Mouse (Mus musculus) thymus, adult 2 months (tissue): ENCODE results near the gene Cacna1c. TPM values are rescaled to one million over a fixed set of nuclear protein-coding genes. Genes with fewer than 3 reads are reported as not detected.

Experiments
- DNase-seq: peaks from one replicate; pipeline ENCODE4 v3.0.0; 2021
- H3K27ac ChIP-seq: fragments of 200-500 bp; 2 replicates; pipeline ENCODE4 v1.5.1; 2012; ENCODE audit warnings: low read length, control low read depth; ENCODE audit not compliant: control insufficient read depth, insufficient read depth
- H3K27me3 ChIP-seq: fragments of 200-500 bp; 2 replicates; pipeline ENCODE4 v1.6.1; 2012; ENCODE audit warnings: mild to moderate bottlenecking, low read length, moderate library complexity, mixed read lengths; ENCODE audit not compliant: control insufficient read depth, insufficient read depth
- H3K36me3 ChIP-seq: fragments of 200-500 bp; 2 replicates; pipeline ENCODE4 v1.6.1; 2012; ENCODE audit warnings: mild to moderate bottlenecking, low read length, moderate library complexity; ENCODE audit not compliant: control insufficient read depth, insufficient read depth
- H3K4me1 ChIP-seq: fragments of 200-500 bp; replicated peaks from 2 replicates; pipeline ENCODE4 v1.6.1; 2012; ENCODE audit warnings: low read length; ENCODE audit not compliant: control insufficient read depth, insufficient read depth
- H3K4me3 ChIP-seq: fragments of 200-500 bp; 2 replicates; pipeline ENCODE4 v1.5.1; 2012; ENCODE audit warnings: mild to moderate bottlenecking, low read length, control low read depth, moderate library complexity; ENCODE audit not compliant: control insufficient read depth, insufficient read depth
- CTCF ChIP-seq: fragments of 200-500 bp; IDR thresholded peaks from 2 replicates; pipeline ENCODE4 v1.5.1; 2012; ENCODE audit warnings: mild to moderate bottlenecking, control low read depth, low read length, moderate library complexity, borderline replicate concordance; ENCODE audit not compliant: control insufficient read depth, poor library complexity, insufficient read depth; ENCODE audit errors: extremely low read depth
- POLR2A ChIP-seq: fragments of 200-500 bp; IDR thresholded peaks from 2 replicates; pipeline ENCODE4 v1.6.1; 2012; ENCODE audit warnings: mild to moderate bottlenecking, low read length, control low read depth, moderate library complexity; ENCODE audit not compliant: control insufficient read depth, poor library complexity, insufficient read depth; ENCODE audit errors: extremely low read depth
- WGBS: fragments of 180-500 bp; shearing (Covaris S2); methylation state at CpG from one replicate; pipeline ENCODE4 v1.1.7; 2018; 5-methylcytosine and 5-hydroxymethylcytosine counted together
- polyA plus RNA-seq: library from polyadenylated mRNA; depleted of rRNA; stranded (reverse); fragments of >200 nt; gene quantifications from 2 replicates; pipeline ENCODE4 v1.2.3, GENCODE M21; 2012

Gene Cacna1c
- polyA plus RNA-seq, 1 experiment: 4.8 TPM

GRCm38 (mm10) chr6:118950190-118950589 is 246.0 kb downstream of the Cacna1c start:
- Histone ChIP-seq H3K27ac (no peak overlapping the region), H3K4me1 (no peaks in the 10 kb centered on the region), H3K27me3 (no peaks in the 10 kb centered on the region), H3K36me3 (no peaks in the 10 kb centered on the region), H3K4me3 (no peak overlapping the region)
- no peak for TF ChIP-seq CTCF
- TF ChIP-seq POLR2A: no peak
- 82% methylated on average over 13 of the region's 13 CpGs for WGBS
- no peak for DNase-seq

GRCm38 (mm10) chr6:118947286-118947685 is 248.9 kb downstream of the Cacna1c start:
- Histone ChIP-seq H3K27ac (no peak overlapping the region), H3K27me3 (no peaks in the 10 kb centered on the region), H3K36me3 (no peaks in the 10 kb centered on the region), H3K4me3 (no peak overlapping the region), H3K4me1 (no peaks in the 10 kb centered on the region)
- WGBS: 94% methylated on average over 8 of the region's 8 CpGs
- DNase-seq: no peak
- TF ChIP-seq CTCF: no peak
- no peak for TF ChIP-seq POLR2A

- TF ChIP-seq POLR2A (no peak), CTCF (no peak)
- Histone ChIP-seq H3K36me3 (no peaks in the 10 kb centered on the region), H3K4me1 (no peaks in the 10 kb centered on the region), H3K27me3 (no peaks in the 10 kb centered on the region), H3K27ac (no peak overlapping the region), H3K4me3 (no peak overlapping the region)
- DNase-seq: no peak
- 93% methylated on average over 6 of the region's 6 CpGs for WGBS
Measured at GRCm38 (mm10) chr6:118946660-118947059, 249.6 kb downstream of the Cacna1c start.

GRCm38 (mm10) chr6:118944093-118944492 is 252.1 kb downstream of the Cacna1c start:
- Histone ChIP-seq H3K4me3 (no peak overlapping the region), H3K4me1 (no peaks in the 10 kb centered on the region), H3K36me3 (no peaks in the 10 kb centered on the region), H3K27ac (no peak overlapping the region), H3K27me3 (no peaks in the 10 kb centered on the region)
- TF ChIP-seq POLR2A (no peak), CTCF (no peak)
- 94% methylated on average over 4 of the region's 4 CpGs for WGBS
- no peak for DNase-seq

- 91% methylated on average over 4 of the region's 4 CpGs for WGBS
- H3K36me3 ChIP-seq: no peaks in the 10 kb centered on the region
- H3K4me1 ChIP-seq: no peaks in the 10 kb centered on the region
- no peak overlapping the region for H3K27ac ChIP-seq
- H3K27me3 ChIP-seq: no peaks in the 10 kb centered on the region
- H3K4me3 ChIP-seq: no peak overlapping the region
- no peak for DNase-seq
- TF ChIP-seq CTCF (no peak), POLR2A (no peak)
Measured at GRCm38 (mm10) chr6:118941816-118942215, 254.4 kb downstream of the Cacna1c start.

GRCm38 (mm10) chr6:118941036-118941435 is 255.2 kb downstream of the Cacna1c start:
- DNase-seq: no peak
- no peaks in the 10 kb centered on the region for H3K27me3 ChIP-seq
- 96% methylated on average over 3 of the region's 3 CpGs for WGBS
- no peak overlapping the region for H3K4me3 ChIP-seq
- no peak overlapping the region for H3K27ac ChIP-seq
- no peaks in the 10 kb centered on the region for H3K36me3 ChIP-seq
- no peaks in the 10 kb centered on the region for H3K4me1 ChIP-seq
- TF ChIP-seq CTCF (no peak), POLR2A (no peak)

- no peak overlapping the region for H3K27ac ChIP-seq
- 93% methylated on average over 8 of the region's 8 CpGs for WGBS
- H3K4me3 ChIP-seq: no peak overlapping the region
- no peaks in the 10 kb centered on the region for H3K36me3 ChIP-seq
- DNase-seq: no peak
- TF ChIP-seq CTCF (no peak), POLR2A (no peak)
- H3K4me1 ChIP-seq: peaks cover 2% of the 10 kb centered on the region; the same call in 1 of the 2 replicates
- no peaks in the 10 kb centered on the region for H3K27me3 ChIP-seq
Measured at GRCm38 (mm10) chr6:118939626-118940025, 256.6 kb downstream of the Cacna1c start.
